Mouse (Mus musculus): ENCODE measurements around the gene Atg4a. TPM values are rescaled to one million over a fixed set of nuclear protein-coding genes. Genes with fewer than 3 reads are reported as not detected.
A peak's percentile ranks its signal among the peaks of the same experiment; 100 is the strongest.

Atg4a gene
- polyA plus RNA-seq, 1 experiment from 2014 or later, result 14.7 TPM

DNA sequence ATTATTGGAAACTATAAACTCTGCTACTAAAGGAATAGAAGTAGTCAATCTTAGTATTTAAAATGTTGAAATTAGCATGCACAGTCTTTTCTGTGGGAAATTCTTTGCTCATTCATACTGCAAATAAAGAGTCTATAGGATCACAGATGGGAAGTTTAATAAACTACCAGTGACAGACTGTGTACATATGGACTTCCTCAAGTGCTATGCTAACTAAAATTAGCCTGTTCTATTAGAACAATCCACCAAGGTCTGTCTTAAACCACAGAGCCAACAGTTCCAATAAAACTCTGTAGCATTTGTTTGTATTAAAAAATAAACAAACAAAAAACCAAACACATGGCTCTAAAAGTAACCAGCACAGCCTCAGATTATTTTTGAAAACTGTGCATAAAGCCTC lies 238.3 kb downstream of the Atg4a start:
- Histone ChIP-seq H3K36me3 (replicated peaks) (no peaks in the 10 kb centered on the region), H3K27ac (replicated peaks) (no peak overlapping the region), H3K4me1 (no peaks in the 10 kb centered on the region), H3K4me3 (no peak overlapping the region), H3K9me3 (no peaks in the 10 kb centered on the region), H3K27me3 (replicated peaks; ENCODE audit: low read depth, poor library complexity, severe bottlenecking) (peaks cover 96% of the 10 kb centered on the region)
- DNase-seq (ENCODE audit: low spot score), result no peak

DNA sequence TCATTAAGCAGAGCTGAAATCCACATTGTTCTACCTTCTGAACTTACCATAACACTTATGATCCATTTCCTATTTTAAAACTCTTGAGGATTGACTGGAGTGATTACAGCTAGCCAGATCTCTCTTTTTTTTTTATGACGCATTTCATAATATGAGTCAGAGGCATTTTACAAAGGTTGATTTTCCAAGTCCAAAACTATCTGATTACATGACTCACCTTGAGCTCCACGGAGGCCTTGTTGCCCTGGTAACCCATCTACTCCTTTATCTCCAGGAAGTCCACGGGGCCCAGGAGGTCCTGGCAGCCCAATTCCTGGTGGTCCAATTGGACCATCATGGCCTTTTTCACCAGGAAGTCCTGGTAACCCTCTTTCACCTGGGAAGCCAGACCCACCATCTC lies 242.3 kb downstream of the Atg4a start:
- WGBS, result 74% methylated on average over 3 of the region's 3 CpGs
- DNase-seq (ENCODE audit: low spot score), result no peak
- Histone ChIP-seq H3K4me1 (no peaks in the 10 kb centered on the region), H3K27me3 (replicated peaks; ENCODE audit: low read depth, poor library complexity, severe bottlenecking) (peaks cover 96% of the 10 kb centered on the region), H3K9me3 (no peaks in the 10 kb centered on the region), H3K36me3 (replicated peaks) (no peaks in the 10 kb centered on the region), H3K4me3 (no peak overlapping the region), H3K27ac (replicated peaks) (no peak overlapping the region)

DNA sequence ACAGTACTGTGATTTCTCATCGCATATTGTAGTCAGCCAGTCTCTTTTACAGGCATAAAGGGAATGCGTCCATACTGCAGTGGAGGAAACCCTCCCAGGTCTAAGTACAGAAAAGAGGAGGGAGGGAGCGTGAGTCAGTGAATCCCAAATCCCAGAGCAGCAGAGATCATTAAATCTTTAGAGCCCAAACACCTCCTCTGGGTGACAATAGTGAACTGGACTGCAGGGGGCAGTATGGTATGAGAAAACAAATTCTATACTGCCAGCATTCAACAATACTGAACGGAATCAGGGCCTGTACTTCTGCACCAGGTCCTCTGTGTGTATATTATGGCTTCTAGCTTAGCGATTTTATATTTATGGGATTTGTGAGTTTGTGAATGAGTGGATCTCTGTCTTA lies 256.1 kb downstream of the Atg4a start:
- 38% methylated on average over 5 of the region's 5 CpGs for WGBS
- H3K4me3 ChIP-seq, result no peak overlapping the region
- DNase-seq (ENCODE audit: low spot score), result peak; percentile 32
- H3K27ac ChIP-seq (replicated peaks), result no peak overlapping the region
- no peaks in the 10 kb centered on the region for H3K4me1 ChIP-seq
- H3K27me3 ChIP-seq (replicated peaks; ENCODE audit: low read depth, poor library complexity, severe bottlenecking), result peaks cover 94% of the 10 kb centered on the region
- H3K36me3 ChIP-seq (replicated peaks), result no peaks in the 10 kb centered on the region
- no peaks in the 10 kb centered on the region for H3K9me3 ChIP-seq

Other genes starting within 250 kb of the Atg4a start
- gene Tex13b, start 143.5 kb upstream of the Atg4a start, polyA plus RNA-seq (2016; fragmentation: Nextera tagmentation; extraction: Ambion mirVana), result not detected in 2 replicates
- gene Vsig1, start 49.3 kb upstream of the Atg4a start, polyA plus RNA-seq (2016; fragmentation: Nextera tagmentation; extraction: Ambion mirVana), result not detected in 2 replicates
- 52.7 and 55.4 TPM in 2 replicates for gene Psmd10, start 179 bp upstream of the Atg4a start, polyA plus RNA-seq (2016; fragmentation: Nextera tagmentation; extraction: Ambion mirVana)

Measured in embryonic facial prominence, embryonic 10.5 days (tissue).